Mouse (Mus musculus) small intestine, adult 2 months (tissue): Measurements from ENCODE around the gene Syn2.

Experiments
- CTCF ChIP-seq: fragments of 200-500 bp; IDR thresholded peaks from 2 replicates; pipeline ENCODE4 v1.5.1; 2012; ENCODE audit warnings: low read depth, mild to moderate bottlenecking, control low read depth, inconsistent platforms, low read length, moderate library complexity, mixed read lengths; ENCODE audit not compliant: insufficient replicate concordance, insufficient read length; ENCODE audit errors: extremely low read depth
- POLR2A ChIP-seq: fragments of 200-500 bp; IDR thresholded peaks from 2 replicates; pipeline ENCODE4 v1.6.1; 2012; ENCODE audit warnings: low read depth, mild to moderate bottlenecking, control low read depth, inconsistent platforms, low read length, moderate library complexity

DNA sequence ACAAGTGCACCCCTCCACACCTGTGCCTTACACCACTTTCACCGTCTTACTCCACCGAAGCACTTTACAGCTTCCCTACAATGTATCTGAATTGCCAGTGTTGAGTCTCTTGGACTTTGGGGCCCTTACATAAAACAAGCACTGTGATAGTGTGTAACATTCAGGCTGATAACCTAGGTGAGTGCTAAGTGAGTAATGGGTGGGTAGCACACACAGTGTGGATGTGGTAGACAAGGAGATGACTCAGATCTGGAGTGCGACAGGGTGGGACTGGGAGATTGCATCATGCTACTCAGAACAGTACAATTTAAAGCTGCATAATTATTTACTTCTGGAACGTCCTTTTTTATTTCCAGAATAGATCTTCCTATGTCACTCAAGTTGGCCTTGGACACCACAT is 181.1 kb downstream of the Syn2 start:
- no peak for TF ChIP-seq POLR2A
- no peak for TF ChIP-seq CTCF
